Mouse (Mus musculus): ENCODE data around the gene Prlr. TPM values are rescaled to one million over a fixed set of nuclear protein-coding genes. Genes with fewer than 3 reads are reported as not detected.

Gene Prlr
- polyA plus RNA-seq, 1 experiment from 2014 or later: 0.13 TPM

DNA sequence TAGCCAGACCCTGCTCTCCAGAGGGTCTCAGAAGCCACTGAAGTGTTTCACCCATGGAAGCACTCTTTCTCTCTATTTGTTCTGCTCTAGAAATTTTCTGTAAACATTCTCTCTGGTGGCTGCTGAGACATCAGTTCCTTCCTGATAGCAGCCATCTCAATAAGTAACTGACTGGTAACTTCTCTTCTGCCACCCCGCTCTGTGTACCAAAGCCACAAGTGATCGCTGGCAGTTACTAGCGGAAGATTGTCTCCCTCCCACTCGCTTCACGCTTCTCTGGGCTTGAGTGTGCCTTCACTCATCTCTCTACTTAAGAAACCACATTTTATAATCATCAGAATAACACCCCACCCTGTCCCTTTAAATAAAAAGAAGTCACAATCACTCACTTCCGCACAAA is 170.0 kb downstream of the Prlr start:
- no peak overlapping the region for H3K27ac ChIP-seq
- ATAC-seq: no peak
- no peaks in the 10 kb centered on the region for H3K36me3 ChIP-seq
- H3K4me3 ChIP-seq: no peak overlapping the region
- no peaks in the 10 kb centered on the region for H3K9me3 ChIP-seq (replicated peaks)
- H3K27me3 ChIP-seq (replicated peaks): no peaks in the 10 kb centered on the region
- no peak overlapping the region for H3K4me2 ChIP-seq
- H3K9ac ChIP-seq: no peak overlapping the region
- H3K4me1 ChIP-seq: no peaks in the 10 kb centered on the region
- 69% methylated on average over 6 of the region's 6 CpGs for WGBS (ENCODE audit: insufficient replicate concordance)

- Histone ChIP-seq H3K9ac (no peak within 1 kb of the TSS), H3K9me3 (replicated peaks) (no peaks in the 10 kb centered on the region), H3K27me3 (replicated peaks) (no peaks in the 10 kb centered on the region), H3K27ac (peak within 1 kb of the TSS; percentile 39; the same call in 1 of the 2 replicates), H3K4me2 (0 out of 2 replicates have a peak within 1 kb of the TSS, but pooled peaks have one; percentile 24), H3K4me3 (peak within 1 kb of the TSS; percentile 7), H3K4me1 (no peaks in the 10 kb centered on the region), H3K36me3 (no peaks in the 10 kb centered on the region)
- 50% methylated on average over 9 of the region's 9 CpGs for WGBS (ENCODE audit: insufficient replicate concordance)
- peak; percentile 55; the same call in 1 of the 2 replicates for ATAC-seq
These were observed 181.3 kb downstream of the Prlr start, which contains the start of gene Agxt2 for GRCm38 (mm10) chr15:10358039-10358948. TSS of gene Agxt2 (plus strand) at chr15:10358532.

DNA sequence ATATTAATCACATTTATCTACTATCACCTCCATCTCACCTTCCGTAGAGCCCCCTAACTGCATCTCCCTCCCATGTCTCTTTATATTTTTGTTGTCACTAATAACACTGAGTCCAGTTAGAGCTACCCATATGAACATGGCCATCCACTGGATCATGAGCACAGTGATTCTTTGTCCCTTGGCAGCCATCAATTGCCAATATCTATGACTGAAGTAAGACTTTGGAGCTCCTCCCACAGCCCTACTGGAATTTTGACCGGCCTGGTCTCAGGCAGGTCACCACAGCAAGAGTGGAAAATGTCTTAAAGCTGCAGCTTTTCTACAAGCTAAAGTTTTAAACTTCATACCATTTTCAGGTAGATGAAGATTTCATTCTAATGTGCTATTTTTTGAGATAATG is 189.3 kb downstream of the Prlr start:
- ATAC-seq: no peak
- H3K4me2 ChIP-seq: no peak overlapping the region
- H3K27me3 ChIP-seq (replicated peaks): no peaks in the 10 kb centered on the region
- no peaks in the 10 kb centered on the region for H3K4me1 ChIP-seq
- H3K9me3 ChIP-seq (replicated peaks): no peaks in the 10 kb centered on the region
- 74% methylated on average over 2 of the region's 2 CpGs for WGBS (ENCODE audit: insufficient replicate concordance)
- H3K27ac ChIP-seq: no peak overlapping the region
- H3K4me3 ChIP-seq: no peak overlapping the region
- H3K36me3 ChIP-seq: no peaks in the 10 kb centered on the region
- H3K9ac ChIP-seq: no peak overlapping the region

DNA sequence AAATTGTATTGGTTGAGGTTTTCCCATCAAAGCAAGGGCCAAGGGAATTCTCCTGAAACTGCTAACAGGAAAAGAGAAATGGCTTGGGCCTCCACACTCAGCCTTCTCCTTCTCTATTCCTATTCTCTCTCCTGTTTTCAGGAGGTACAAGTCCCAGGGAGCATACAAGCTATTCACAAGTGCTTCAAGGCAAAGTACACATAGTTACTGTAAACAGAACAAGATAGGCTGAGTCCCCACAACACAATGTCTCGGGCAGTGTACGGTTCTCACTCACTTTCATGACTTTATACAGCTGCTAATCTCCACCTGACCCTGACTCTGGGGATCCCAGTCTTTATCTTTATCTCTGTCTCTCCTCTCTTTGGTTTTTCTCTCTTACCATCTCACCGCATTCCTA is 198.4 kb downstream of the Prlr start:
- H3K27me3 ChIP-seq (replicated peaks): no peaks in the 10 kb centered on the region
- no peaks in the 10 kb centered on the region for H3K36me3 ChIP-seq
- no peak overlapping the region for H3K4me3 ChIP-seq
- H3K4me2 ChIP-seq: no peak overlapping the region
- H3K9ac ChIP-seq: no peak overlapping the region
- ATAC-seq: no peak
- H3K4me1 ChIP-seq: no peaks in the 10 kb centered on the region
- no peaks in the 10 kb centered on the region for H3K9me3 ChIP-seq (replicated peaks)
- WGBS (ENCODE audit: insufficient replicate concordance): 40% methylated on average over 3 of the region's 3 CpGs
- no peak overlapping the region for H3K27ac ChIP-seq

DNA sequence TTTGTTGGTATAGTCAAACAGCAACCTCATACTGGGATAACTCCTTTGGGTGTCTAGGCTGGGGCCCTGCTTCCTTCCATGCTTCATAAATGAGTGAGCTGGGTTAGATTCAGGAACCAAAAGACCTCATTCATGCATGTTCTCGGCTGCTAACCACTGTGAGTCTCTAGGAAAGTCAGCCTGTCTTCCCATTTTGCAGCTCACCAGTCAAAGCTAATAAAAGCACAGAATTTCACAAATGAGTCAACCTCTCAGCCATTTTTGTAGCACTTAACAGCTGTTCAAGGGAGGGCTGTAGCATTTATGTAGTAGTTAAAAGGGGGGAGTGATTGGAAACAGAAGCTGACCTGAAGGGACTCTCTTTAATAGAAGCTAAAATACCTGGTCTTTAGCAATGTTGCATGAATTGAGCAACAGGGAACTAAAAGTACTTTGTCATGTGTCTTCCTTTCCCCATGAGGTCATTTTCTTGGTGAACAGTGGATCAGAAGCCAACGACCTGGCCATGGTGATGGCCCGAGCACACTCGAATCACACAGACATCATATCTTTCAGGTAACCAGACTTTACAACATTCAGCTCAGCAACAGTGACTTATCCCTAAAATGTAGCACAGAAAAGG is 201.4 kb downstream of the Prlr start:
- ATAC-seq: no peak
- WGBS (ENCODE audit: insufficient replicate concordance): 64% methylated on average over 4 of the region's 4 CpGs
- Histone ChIP-seq H3K27ac (no peak overlapping the region), H3K4me2 (no peak overlapping the region), H3K27me3 (replicated peaks) (no peaks in the 10 kb centered on the region), H3K4me3 (no peak overlapping the region), H3K9me3 (replicated peaks) (no peaks in the 10 kb centered on the region), H3K36me3 (no peaks in the 10 kb centered on the region), H3K9ac (no peak overlapping the region), H3K4me1 (no peaks in the 10 kb centered on the region)

GRCm38 (mm10) chr15:10379757-10380458 is 202.9 kb downstream of the Prlr start:
- Histone ChIP-seq H3K27ac (no peak overlapping the region), H3K4me1 (no peaks in the 10 kb centered on the region), H3K9ac (no peak overlapping the region), H3K4me3 (no peak overlapping the region), H3K36me3 (no peaks in the 10 kb centered on the region), H3K4me2 (no peak overlapping the region), H3K27me3 (replicated peaks) (no peaks in the 10 kb centered on the region), H3K9me3 (replicated peaks) (no peaks in the 10 kb centered on the region)
- ATAC-seq: no peak
- WGBS (ENCODE audit: insufficient replicate concordance): 75% methylated on average over 3 of the region's 3 CpGs

- ATAC-seq: no peak
- Histone ChIP-seq H3K36me3 (no peaks in the 10 kb centered on the region), H3K4me3 (no peak overlapping the region), H3K27ac (no peak overlapping the region), H3K9me3 (replicated peaks) (no peaks in the 10 kb centered on the region), H3K27me3 (replicated peaks) (no peaks in the 10 kb centered on the region), H3K4me1 (no peaks in the 10 kb centered on the region), H3K4me2 (no peak overlapping the region), H3K9ac (no peak overlapping the region)
- WGBS (ENCODE audit: insufficient replicate concordance): 56% methylated on average over 2 of the region's 2 CpGs
These were observed 210.2 kb downstream of the Prlr start for GRCm38 (mm10) chr15:10387263-10387662.

Other genes with a start within 250 kb of the Prlr start
- gene Gm21973, start 148.1 kb downstream of the Prlr start, polyA plus RNA-seq (2016; fragmentation: Nextera tagmentation; extraction: Ambion mirVana): not detected in 2 replicates
- 3.7 and 4.9 TPM in 2 replicates for gene Agxt2, start 181.3 kb downstream of the Prlr start, polyA plus RNA-seq (2016; fragmentation: Nextera tagmentation; extraction: Ambion mirVana)